Mouse (Mus musculus) liver, embryonic 15.5 days (tissue): ENCODE results near the gene Nxph4. TPM values are rescaled to one million over a fixed set of nuclear protein-coding genes. Genes with fewer than 3 reads are reported as not detected.

Experiments used
- ATAC-seq: fragments of 200-750 bp; cut with Nextera tagmentation; 2 replicates; pipeline ENCODE4 v1.8.0; 2017; ENCODE audit warnings: moderate number of reproducible peaks, mild to moderate bottlenecking, moderate library complexity; ENCODE audit not compliant: insufficient read depth
- H3K27ac ChIP-seq: fragments of 300-500 bp; sonication (generic); replicated peaks from 2 replicates; pipeline ENCODE4 v1.5.1; 2015; ENCODE audit warnings: mild to moderate bottlenecking, inconsistent platforms
- H3K27me3 ChIP-seq: fragments of 300-500 bp; sonication (generic); 2 replicates; pipeline ENCODE4 v1.6.1; 2015; ENCODE audit warnings: mild to moderate bottlenecking, inconsistent platforms
- H3K36me3 ChIP-seq: fragments of 300-500 bp; sonication (generic); replicated peaks from 2 replicates; pipeline ENCODE4 v1.6.1; 2015; ENCODE audit warnings: moderate library complexity, mild to moderate bottlenecking, inconsistent platforms
- H3K4me1 ChIP-seq: fragments of 300-500 bp; sonication (generic); replicated peaks from 2 replicates; pipeline ENCODE4 v1.6.1; 2015; ENCODE audit warnings: inconsistent platforms
- H3K4me2 ChIP-seq: fragments of 300-500 bp; sonication (generic); 2 replicates; pipeline ENCODE4 v1.6.1; 2015; ENCODE audit warnings: moderate library complexity, mild to moderate bottlenecking, inconsistent platforms
- H3K4me3 ChIP-seq: fragments of 300-500 bp; sonication (generic); replicated peaks from 2 replicates; pipeline ENCODE4 v1.5.1; 2015; ENCODE audit warnings: mild to moderate bottlenecking, inconsistent platforms
- H3K9ac ChIP-seq: fragments of 300-500 bp; sonication (generic); 2 replicates; pipeline ENCODE4 v1.6.1; 2015; ENCODE audit warnings: moderate library complexity, mild to moderate bottlenecking, inconsistent platforms
- H3K9me3 ChIP-seq: fragments of 300-500 bp; sonication (generic); replicated peaks from 2 replicates; pipeline ENCODE4 v1.6.1; 2016; ENCODE audit warnings: inconsistent platforms
- WGBS: fragments of 180-500 bp; shearing (Covaris S2); methylation state at CpG from one replicate; pipeline ENCODE4 v1.1.7; 2015; ENCODE audit warnings: mixed read lengths; ENCODE audit not compliant: insufficient replicate concordance; 5-methylcytosine and 5-hydroxymethylcytosine counted together
- polyA plus RNA-seq: library from polyadenylated mRNA; unstranded; fragments of >200 nt; fragmentation: Nextera tagmentation; extraction: Ambion mirVana; gene quantifications from 2 replicates; pipeline ENCODE4 v1.2.1, GENCODE M21; 2015

Nxph4 gene
- polyA plus RNA-seq, 1 experiment from 2014 or later, result not detected

- Histone ChIP-seq H3K36me3 (peaks cover 70% of the 10 kb centered on the region), H3K9me3 (no peaks in the 10 kb centered on the region), H3K9ac (no peak overlapping the region), H3K27me3 (peaks cover 7% of the 10 kb centered on the region), H3K4me3 (no peak overlapping the region), H3K4me1 (no peaks in the 10 kb centered on the region), H3K27ac (no peak overlapping the region), H3K4me2 (no peak overlapping the region)
- ATAC-seq, result no peak
- WGBS, result 56% methylated on average over 3 of the region's 3 CpGs
Measured at GRCm38 (mm10) chr10:127543916-127544315, 9.6 kb upstream of the Nxph4 start.

DNA sequence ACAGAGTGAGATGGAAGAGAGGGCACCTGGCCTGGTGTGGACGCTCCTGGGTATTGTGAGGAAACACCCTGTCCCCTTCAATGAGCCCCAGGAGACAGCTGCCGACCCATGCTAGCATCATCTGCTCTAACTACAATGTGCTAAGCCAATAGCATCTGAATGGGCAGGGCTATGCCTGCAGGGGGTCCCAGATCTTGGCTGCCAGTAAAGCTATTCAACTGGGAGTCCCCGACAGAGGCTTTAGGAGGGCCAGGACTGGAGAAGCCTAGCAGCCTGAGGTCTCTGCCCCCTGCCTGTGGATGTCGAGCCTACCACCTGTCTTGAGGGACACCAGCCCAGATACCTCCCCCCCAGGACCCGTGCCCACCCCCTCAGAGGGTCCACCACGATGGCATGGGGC, 8.4 kb upstream of the Nxph4 start:
- H3K4me1 ChIP-seq, result no peaks in the 10 kb centered on the region
- peaks cover 16% of the 10 kb centered on the region for H3K27me3 ChIP-seq
- no peak for ATAC-seq
- H3K4me2 ChIP-seq, result no peak overlapping the region
- H3K9me3 ChIP-seq, result no peaks in the 10 kb centered on the region
- H3K36me3 ChIP-seq, result peaks cover 71% of the 10 kb centered on the region
- H3K9ac ChIP-seq, result no peak overlapping the region
- H3K27ac ChIP-seq, result no peak overlapping the region
- no peak overlapping the region for H3K4me3 ChIP-seq
- WGBS, result 36% methylated on average over 6 of the region's 6 CpGs

- Histone ChIP-seq H3K4me1 (no peaks in the 10 kb centered on the region), H3K27ac (no peak overlapping the region), H3K4me3 (no peak overlapping the region), H3K27me3 (peaks cover 22% of the 10 kb centered on the region), H3K9me3 (no peaks in the 10 kb centered on the region), H3K9ac (no peak overlapping the region), H3K4me2 (no peak overlapping the region), H3K36me3 (peaks cover 65% of the 10 kb centered on the region)
- WGBS, result 78% methylated on average over 13 of the region's 13 CpGs
- ATAC-seq, result no peak
Measured at GRCm38 (mm10) chr10:127542084-127542483, 7.7 kb upstream of the Nxph4 start.

- 72% methylated on average over 8 of the region's 8 CpGs for WGBS
- H3K4me1 ChIP-seq, result no peaks in the 10 kb centered on the region
- peaks cover 28% of the 10 kb centered on the region for H3K27me3 ChIP-seq
Measured at GRCm38 (mm10) chr10:127541510-127541909, 7.2 kb upstream of the Nxph4 start.

GRCm38 (mm10) chr10:127537854-127538583, 3.7 kb upstream of the Nxph4 start:
- H3K27ac ChIP-seq, result no peak overlapping the region
- H3K27me3 ChIP-seq, result peaks cover 63% of the 10 kb centered on the region
- 26% methylated on average over 7 of the region's 7 CpGs for WGBS
- no peak overlapping the region for H3K4me3 ChIP-seq
- no peak for ATAC-seq
- H3K9ac ChIP-seq, result no peak overlapping the region
- H3K4me1 ChIP-seq, result peaks cover 14% of the 10 kb centered on the region
- no peaks in the 10 kb centered on the region for H3K9me3 ChIP-seq
- no peak overlapping the region for H3K4me2 ChIP-seq
- peaks cover 37% of the 10 kb centered on the region for H3K36me3 ChIP-seq

More at GRCm38 (mm10) chr10:127541510-127541909, 7.2 kb upstream of the Nxph4 start:
- Histone ChIP-seq H3K9me3 (no peaks in the 10 kb centered on the region), H3K4me3 (no peak overlapping the region), H3K27ac (no peak overlapping the region), H3K4me2 (no peak overlapping the region), H3K36me3 (peaks cover 60% of the 10 kb centered on the region), H3K9ac (no peak overlapping the region)
- ATAC-seq, result no peak

DNA sequence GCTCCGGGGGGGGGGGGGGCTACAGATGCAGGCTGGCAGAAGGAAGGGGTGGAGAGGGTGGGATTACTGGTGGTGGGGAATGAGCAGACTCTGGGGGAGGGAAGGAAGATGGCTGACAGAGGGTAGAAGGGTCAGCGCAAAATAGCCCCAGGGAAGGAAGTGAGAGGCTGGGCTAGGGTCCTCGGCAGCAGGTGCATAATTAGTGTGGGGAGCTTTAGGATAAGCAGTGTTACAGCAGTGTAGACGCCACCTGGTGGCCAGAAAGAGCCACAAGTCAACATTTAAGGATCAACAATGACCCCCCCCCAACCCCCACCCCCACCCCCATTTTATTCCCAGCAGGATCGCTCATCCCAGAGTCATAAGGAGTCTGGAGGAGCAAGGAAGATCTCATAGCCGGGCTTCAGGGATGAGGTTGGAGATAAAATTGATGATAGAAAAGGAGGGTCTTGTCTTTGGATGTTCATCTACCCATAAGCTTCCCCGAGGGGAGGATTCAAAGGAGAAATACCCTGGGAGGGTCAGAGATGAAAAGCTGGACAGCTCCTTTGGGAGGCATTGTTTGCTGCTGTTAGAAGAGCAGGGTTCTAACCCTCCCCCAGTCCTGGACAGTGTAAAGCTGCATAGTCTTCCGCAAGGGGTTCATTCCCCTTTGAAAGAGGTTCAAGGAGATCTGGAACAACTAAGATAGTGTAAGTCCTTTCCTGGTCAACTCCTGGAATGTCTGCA, 2.4 kb upstream of the Nxph4 start:
- 13% methylated on average over 8 of the region's 8 CpGs for WGBS
- no peak overlapping the region for H3K27ac ChIP-seq
- H3K4me2 ChIP-seq, result no peak overlapping the region
- no peaks in the 10 kb centered on the region for H3K9me3 ChIP-seq
- no peak overlapping the region for H3K4me3 ChIP-seq
- no peak for ATAC-seq
- H3K4me1 ChIP-seq, result peaks cover 14% of the 10 kb centered on the region
- no peak overlapping the region for H3K9ac ChIP-seq
- peaks cover 76% of the 10 kb centered on the region for H3K27me3 ChIP-seq
- peaks cover 25% of the 10 kb centered on the region; the same call in 1 of the 2 replicates for H3K36me3 ChIP-seq

- Histone ChIP-seq H3K9me3 (no peaks in the 10 kb centered on the region), H3K4me1 (peaks cover 14% of the 10 kb centered on the region), H3K4me2 (peak overlapping the region; percentile 60), H3K36me3 (0 out of 2 replicates have a peak, but pooled peaks cover 12% of the 10 kb centered on the region), H3K9ac (no peak overlapping the region), H3K27me3 (peaks cover 94% of the 10 kb centered on the region), H3K27ac (no peak overlapping the region), H3K4me3 (peak overlapping the region; percentile 25; the same call in 1 of the 2 replicates)
- WGBS, result 3% methylated on average over 30 of the region's 30 CpGs
- no peak for ATAC-seq
Measured at GRCm38 (mm10) chr10:127534929-127535384, 598 bp upstream of the Nxph4 start.

DNA sequence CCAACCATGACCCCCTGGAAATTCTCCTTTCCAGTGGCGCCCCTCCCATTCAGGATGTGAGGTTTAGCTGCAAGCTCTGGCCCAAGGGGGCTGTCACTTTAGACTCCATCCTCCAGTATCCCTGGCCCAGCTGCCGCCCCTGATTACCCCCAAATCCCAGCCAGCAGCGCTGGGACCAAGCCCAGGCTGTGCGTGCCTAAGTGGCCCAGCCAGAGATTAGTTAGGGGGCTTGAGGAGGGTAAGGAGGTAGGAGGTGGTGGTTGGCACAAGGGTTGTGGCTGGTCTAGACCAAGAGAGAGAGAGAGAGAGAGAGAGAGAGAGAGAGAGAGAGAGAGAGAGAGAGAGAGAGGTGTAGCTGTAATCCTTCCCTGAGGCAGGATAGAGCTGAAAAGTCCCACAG, 2.8 kb downstream of the Nxph4 start:
- no peak overlapping the region for H3K4me2 ChIP-seq
- under 1% methylated on average over 4 of the region's 4 CpGs for WGBS
- peaks cover 100% of the 10 kb centered on the region for H3K27me3 ChIP-seq

GRCm38 (mm10) chr10:127530945-127531344, 3.4 kb downstream of the Nxph4 start:
- no peaks in the 10 kb centered on the region for H3K36me3 ChIP-seq
- no peak overlapping the region for H3K4me3 ChIP-seq
- H3K4me2 ChIP-seq, result no peak overlapping the region
- no peak overlapping the region for H3K9ac ChIP-seq
- under 1% methylated on average over 23 of the region's 25 CpGs for WGBS
- no peak overlapping the region for H3K27ac ChIP-seq
- no peak for ATAC-seq
- peaks cover 100% of the 10 kb centered on the region for H3K27me3 ChIP-seq
- H3K4me1 ChIP-seq, result peaks cover 25% of the 10 kb centered on the region
- no peaks in the 10 kb centered on the region for H3K9me3 ChIP-seq

More for the DNA sequence above, 2.8 kb downstream of the Nxph4 start:
- Histone ChIP-seq H3K36me3 (no peaks in the 10 kb centered on the region), H3K9ac (no peak overlapping the region), H3K4me3 (no peak overlapping the region), H3K9me3 (no peaks in the 10 kb centered on the region), H3K27ac (no peak overlapping the region), H3K4me1 (peaks cover 19% of the 10 kb centered on the region)
- ATAC-seq, result no peak

GRCm38 (mm10) chr10:127527481-127527880, 6.9 kb downstream of the Nxph4 start:
- no peaks in the 10 kb centered on the region for H3K36me3 ChIP-seq
- H3K27me3 ChIP-seq, result peaks cover 99% of the 10 kb centered on the region
- peaks cover 19% of the 10 kb centered on the region for H3K4me1 ChIP-seq
- H3K9ac ChIP-seq, result no peak overlapping the region
- H3K4me2 ChIP-seq, result no peak overlapping the region
- H3K4me3 ChIP-seq, result no peak overlapping the region
- no peaks in the 10 kb centered on the region for H3K9me3 ChIP-seq
- ATAC-seq, result no peak
- no peak overlapping the region for H3K27ac ChIP-seq
- 6% methylated on average over 17 of the region's 17 CpGs for WGBS

DNA sequence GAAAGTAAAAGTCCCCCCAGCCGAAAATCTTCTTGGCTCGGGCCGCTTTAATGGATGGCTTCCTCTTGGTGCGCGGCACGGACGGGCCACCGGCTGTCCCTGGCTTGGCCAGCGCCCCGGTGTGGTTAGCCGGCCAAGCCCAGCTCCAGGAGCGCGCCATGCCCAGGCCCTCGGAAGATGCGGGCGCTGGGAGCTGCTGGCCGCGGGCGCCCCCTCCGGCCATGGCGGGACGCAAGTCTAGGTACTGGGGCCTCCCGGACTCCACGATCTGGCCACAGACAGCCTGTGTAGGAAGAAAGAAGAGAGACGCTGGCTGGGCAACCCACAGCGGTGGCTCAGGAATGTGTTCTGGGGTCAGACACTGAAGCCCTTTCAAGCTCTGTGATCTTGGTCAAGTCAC, 7.7 kb downstream of the Nxph4 start:
- Histone ChIP-seq H3K9me3 (no peaks in the 10 kb centered on the region), H3K4me2 (peak overlapping the region; percentile 46), H3K4me3 (peak overlapping the region; percentile 25), H3K27ac (no peak overlapping the region), H3K36me3 (no peaks in the 10 kb centered on the region), H3K9ac (no peak overlapping the region), H3K4me1 (peaks cover 24% of the 10 kb centered on the region), H3K27me3 (peaks cover 91% of the 10 kb centered on the region)
- under 1% methylated on average over 26 of the region's 26 CpGs for WGBS
- ATAC-seq, result no peak
